Mouse (Mus musculus): ENCODE measurements at regions not wholly inside any gene's neighbourhood (a gene's known extent, or its start where the extent isn't known, plus 50 kb on each side); places are given as distances from the start of the nearest gene placed in this dataset.

GRCm38 (mm10) chr12:58434504-58434903 lies 165.4 kb upstream of the Clec14a start:
- no peak for TF ChIP-seq POLR2A (IDR thresholded peaks at IDR 0.05; ENCODE audit: low read depth, low read length)
- TF ChIP-seq CTCF (IDR thresholded peaks at IDR 0.05; ENCODE audit: borderline replicate concordance, insufficient read depth, low read length), result no peak
